Mouse (Mus musculus) lung, embryonic 15.5 days (tissue): ENCODE data around the gene Gnb3. TPM values are rescaled to one million over a fixed set of nuclear protein-coding genes. Genes with fewer than 3 reads are reported as not detected.

Experiments
- ATAC-seq: fragments of 200-750 bp; cut with Nextera tagmentation; 2 replicates; pipeline ENCODE4 v1.8.0; 2017; ENCODE audit warnings: moderate number of reproducible peaks, borderline replicate concordance; ENCODE audit not compliant: low FRiP score, low TSS enrichment; ENCODE audit errors: extremely low read depth
- H3K27ac ChIP-seq: fragments of 300-500 bp; sonication (generic); 2 replicates; pipeline ENCODE4 v1.5.1; 2015; ENCODE audit warnings: moderate library complexity, mild to moderate bottlenecking, inconsistent platforms
- H3K27me3 ChIP-seq: fragments of 300-500 bp; sonication (generic); 2 replicates; pipeline ENCODE4 v1.6.1; 2015; ENCODE audit warnings: inconsistent platforms
- H3K36me3 ChIP-seq: fragments of 300-500 bp; sonication (generic); 2 replicates; pipeline ENCODE4 v1.6.1; 2015; ENCODE audit warnings: inconsistent platforms
- H3K4me1 ChIP-seq: fragments of 300-500 bp; sonication (generic); 2 replicates; pipeline ENCODE4 v1.6.1; 2015; ENCODE audit warnings: inconsistent platforms
- H3K4me2 ChIP-seq: fragments of 300-500 bp; sonication (generic); 2 replicates; pipeline ENCODE4 v1.6.1; 2015; ENCODE audit warnings: inconsistent platforms, mild to moderate bottlenecking, moderate library complexity
- H3K4me3 ChIP-seq: fragments of 300-500 bp; sonication (generic); 2 replicates; pipeline ENCODE4 v1.5.1; 2015; ENCODE audit warnings: mild to moderate bottlenecking, inconsistent platforms
- H3K9ac ChIP-seq: fragments of 300-500 bp; sonication (generic); 2 replicates; pipeline ENCODE4 v1.6.1; 2015; ENCODE audit warnings: inconsistent platforms
- H3K9me3 ChIP-seq: fragments of 300-500 bp; sonication (generic); 2 replicates; pipeline ENCODE4 v1.6.1; 2016; ENCODE audit warnings: inconsistent platforms
- WGBS: fragments of 180-500 bp; shearing (Covaris S2); methylation state at CpG from one replicate; pipeline ENCODE4 v1.1.7; 2015; 5-methylcytosine and 5-hydroxymethylcytosine counted together
- polyA plus RNA-seq: library from polyadenylated mRNA; unstranded; fragments of >200 nt; fragmentation: Nextera tagmentation; extraction: Ambion mirVana; gene quantifications from 2 replicates; pipeline ENCODE4 v1.2.1, GENCODE M21; 2015

Gene Gnb3
- polyA plus RNA-seq, 1 experiment from 2014 or later: 1.1 TPM

DNA sequence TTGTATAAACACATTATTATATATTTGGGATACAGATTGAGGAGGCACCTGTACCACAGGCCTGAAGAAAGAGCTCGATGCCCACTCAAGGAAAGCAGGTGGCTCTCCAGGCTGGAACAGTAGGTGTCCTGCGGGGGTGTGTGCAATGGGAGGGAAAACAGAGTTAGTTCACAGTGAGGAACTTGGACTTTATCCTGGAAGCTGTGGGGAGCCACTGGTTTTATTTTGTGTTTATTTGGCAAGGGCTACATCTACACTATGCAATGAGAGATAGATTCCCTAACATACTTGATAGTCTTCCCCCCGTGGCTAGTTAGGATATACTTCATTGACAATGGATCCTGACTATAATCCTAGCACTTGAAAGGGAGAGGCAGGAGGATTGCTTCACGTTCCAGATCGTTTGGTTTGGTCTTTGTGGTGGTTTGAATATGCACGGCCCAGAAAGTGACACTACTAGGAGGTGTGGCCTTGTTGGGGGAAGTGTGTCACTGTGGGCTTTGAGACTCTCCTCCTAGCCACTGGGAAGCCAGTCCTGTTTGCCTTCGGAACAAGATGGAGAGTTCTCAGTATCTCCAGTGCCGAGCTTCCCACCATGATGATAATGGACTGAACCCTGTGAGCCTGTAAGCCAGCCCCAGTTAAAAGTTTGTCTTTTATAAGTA lies 53.2 kb downstream of the Gnb3 start:
- H3K4me2 ChIP-seq: no peak overlapping the region
- H3K36me3 ChIP-seq: no peaks in the 10 kb centered on the region
- no peak for ATAC-seq
- 0 out of 2 replicates have a peak, but pooled peaks cover 6% of the 10 kb centered on the region for H3K4me1 ChIP-seq
- no peaks in the 10 kb centered on the region for H3K27me3 ChIP-seq
- H3K9me3 ChIP-seq: no peaks in the 10 kb centered on the region
- H3K4me3 ChIP-seq: no peak overlapping the region
- no peak overlapping the region for H3K27ac ChIP-seq
- WGBS: 45% methylated on average over 8 of the region's 8 CpGs
- H3K9ac ChIP-seq: no peak overlapping the region

Other genes with a start within 250 kb of the Gnb3 start
- 0.07 TPM in 1 of 2 replicates, not detected in the other for gene C1s2, start 204.2 kb downstream of the Gnb3 start, polyA plus RNA-seq
- gene Lpcat3, start 177.2 kb downstream of the Gnb3 start, polyA plus RNA-seq: 56.8 and 61.9 TPM in 2 replicates
- gene Emg1, start 128.1 kb downstream of the Gnb3 start, polyA plus RNA-seq: 199 and 200 TPM in 2 replicates
- gene Phb2, start 127.9 kb downstream of the Gnb3 start, polyA plus RNA-seq: 327 and 340 TPM in 2 replicates
- 17.3 and 24.3 TPM in 2 replicates for gene Ptpn6, start 101.6 kb downstream of the Gnb3 start, polyA plus RNA-seq
- 406 and 416 TPM in 2 replicates for gene Grcc10, start 98.9 kb downstream of the Gnb3 start, polyA plus RNA-seq
- not detected in 2 replicates for gene Gm45234, start 84.3 kb downstream of the Gnb3 start, polyA plus RNA-seq
- gene Atn1, start 83.8 kb downstream of the Gnb3 start, polyA plus RNA-seq: 15.6 and 16.1 TPM in 2 replicates
- 2.1 and 3.4 TPM in 2 replicates for gene Eno2, start 70.6 kb downstream of the Gnb3 start, polyA plus RNA-seq
- 11.7 and 13.7 TPM in 2 replicates for gene Lrrc23, start 60.5 kb downstream of the Gnb3 start, polyA plus RNA-seq
- gene Spsb2, start 31.6 kb downstream of the Gnb3 start, polyA plus RNA-seq: 11.6 and 12.7 TPM in 2 replicates
- gene Tpi1, start 26.0 kb downstream of the Gnb3 start, polyA plus RNA-seq: 712 and 746 TPM in 2 replicates
- gene Usp5, start 10.8 kb downstream of the Gnb3 start, polyA plus RNA-seq: 149 and 152 TPM in 2 replicates
- gene Cdca3, start 10.7 kb downstream of the Gnb3 start, polyA plus RNA-seq: 188 and 197 TPM in 2 replicates
- 23.9 and 26.9 TPM in 2 replicates for gene P3h3, start 17.5 kb upstream of the Gnb3 start, polyA plus RNA-seq
- 0.54 and 0.59 TPM in 2 replicates for gene Gpr162, start 23.7 kb upstream of the Gnb3 start, polyA plus RNA-seq
- 0.08 and 0.26 TPM in 2 replicates for gene Cd4, start 47.9 kb upstream of the Gnb3 start, polyA plus RNA-seq
- 2.3 TPM in 2 replicates for gene Lag3, start 71.4 kb upstream of the Gnb3 start, polyA plus RNA-seq
- gene Ptms, start 79.8 kb upstream of the Gnb3 start, polyA plus RNA-seq: 454 and 458 TPM in 2 replicates
- 378 and 389 TPM in 2 replicates for gene Mlf2, start 91.1 kb upstream of the Gnb3 start, polyA plus RNA-seq
- 142 and 151 TPM in 2 replicates for gene Cops7a, start 125.3 kb upstream of the Gnb3 start, polyA plus RNA-seq
- 0.74 and 0.96 TPM in 2 replicates for gene Pianp, start 156.4 kb upstream of the Gnb3 start, polyA plus RNA-seq
- gene Zfp384, start 168.9 kb upstream of the Gnb3 start, polyA plus RNA-seq: 21.3 and 24.4 TPM in 2 replicates
- gene Ing4, start 199.5 kb upstream of the Gnb3 start, polyA plus RNA-seq: 138 and 149 TPM in 2 replicates
- gene Acrbp, start 209.4 kb upstream of the Gnb3 start, polyA plus RNA-seq: 10.8 and 12.9 TPM in 2 replicates
- gene Lpar5, start 227.6 kb upstream of the Gnb3 start, polyA plus RNA-seq: 0.38 and 0.69 TPM in 2 replicates